Mouse (Mus musculus) ovary, adult 18-20 months (tissue): ENCODE measurements around the gene Mapk8ip1.

Experiments
- DNase-seq: peaks from one replicate; pipeline ENCODE4 v3.0.0; 2022; ENCODE audit warnings: low spot score, mixed read lengths

The Mapk8ip1 gene

GRCm38 (mm10) chr2:92401091-92401561, at the start of gene Mapk8ip1:
Gene Mapk8ip1 (minus strand): TSS chr2:92401263.
- DNase-seq, result no peak

GRCm38 (mm10) chr2:92447121-92447740, 46.2 kb upstream of the Mapk8ip1 start:
- no peak for DNase-seq

GRCm38 (mm10) chr2:92446656-92447055, 45.6 kb upstream of the Mapk8ip1 start:
- DNase-seq, result no peak

GRCm38 (mm10) chr2:92445890-92446289, 44.8 kb upstream of the Mapk8ip1 start:
- no peak for DNase-seq

GRCm38 (mm10) chr2:92444376-92444775, 43.3 kb upstream of the Mapk8ip1 start:
- no peak for DNase-seq

GRCm38 (mm10) chr2:92443313-92443712, 42.2 kb upstream of the Mapk8ip1 start:
- no peak for DNase-seq

GRCm38 (mm10) chr2:92442419-92443001, 41.4 kb upstream of the Mapk8ip1 start:
- no peak for DNase-seq

GRCm38 (mm10) chr2:92440432-92440831, 39.4 kb upstream of the Mapk8ip1 start:
- no peak for DNase-seq

- no peak for DNase-seq
Measured at GRCm38 (mm10) chr2:92438567-92438966, 37.5 kb upstream of the Mapk8ip1 start.

- DNase-seq, result peak; percentile 51
Measured at GRCm38 (mm10) chr2:92437875-92438274, 36.8 kb upstream of the Mapk8ip1 start.

GRCm38 (mm10) chr2:92437366-92437765, 36.3 kb upstream of the Mapk8ip1 start:
- DNase-seq, result no peak

GRCm38 (mm10) chr2:92435023-92435422, 34.0 kb upstream of the Mapk8ip1 start:
- no peak for DNase-seq

GRCm38 (mm10) chr2:92434375-92434745, 33.3 kb upstream of the Mapk8ip1 start:
- DNase-seq, result no peak

- DNase-seq, result peak; percentile 98
Measured at GRCm38 (mm10) chr2:92433578-92434374, 32.7 kb upstream of the Mapk8ip1 start, which contains the start of gene Cry2. Gene Cry2 (minus strand): TSS chr2:92434043.

GRCm38 (mm10) chr2:92432299-92433295, 31.5 kb upstream of the Mapk8ip1 start:
- peak; percentile 39 for DNase-seq

GRCm38 (mm10) chr2:92431611-92432179, 30.6 kb upstream of the Mapk8ip1 start:
- DNase-seq, result no peak

- DNase-seq, result peak; percentile 30
Measured at GRCm38 (mm10) chr2:92430723-92431541, 29.9 kb upstream of the Mapk8ip1 start.

GRCm38 (mm10) chr2:92430089-92430488, 29.0 kb upstream of the Mapk8ip1 start:
- no peak for DNase-seq

- peak; percentile 47 for DNase-seq
Measured at GRCm38 (mm10) chr2:92427882-92428281, 26.8 kb upstream of the Mapk8ip1 start.

- no peak for DNase-seq
Measured at GRCm38 (mm10) chr2:92426426-92426825, 25.4 kb upstream of the Mapk8ip1 start.
